Mouse (Mus musculus): ENCODE measurements around the gene Zfp683. TPM values are rescaled to one million over a fixed set of nuclear protein-coding genes. Genes with fewer than 3 reads are reported as not detected.

The Zfp683 gene
- total RNA-seq, 2 experiments from 2014 or later = not detected

- intact Hi-C loops (cut with DNase I) = loop anchor here (2.0 kb wide), 1 partner anchor 51 kb away; no protein-coding TSS in a partner anchor
- no peak for DNase-seq (ENCODE audit: low spot score in 2 of 2)
Measured at GRCm38 (mm10) chr4:134087412-134087811, 33.8 kb downstream of the Zfp683 start.

DNA sequence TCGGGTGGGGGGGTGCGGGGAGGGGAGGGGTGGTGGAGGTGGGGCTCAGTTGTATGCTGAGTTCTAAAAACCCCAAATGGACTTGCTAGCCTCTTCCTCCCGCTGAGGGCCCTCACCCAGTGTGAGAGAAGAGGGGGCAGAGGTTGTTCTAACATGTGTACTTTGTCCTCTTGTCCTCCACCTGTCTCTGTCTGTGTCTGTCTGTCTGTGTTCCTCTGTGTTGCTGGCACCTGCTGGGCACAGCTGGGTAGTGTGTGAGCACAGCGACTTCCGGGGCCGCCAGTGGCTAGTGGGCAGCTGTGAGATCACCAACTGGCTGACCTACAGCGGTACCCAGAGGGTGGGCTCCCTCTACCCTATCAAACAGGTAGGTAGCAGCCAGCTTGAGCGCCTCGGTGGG, 35.4 kb downstream of the Zfp683 start:
- no peak for DNase-seq (ENCODE audit: low spot score in 2 of 2)
- intact Hi-C loops (cut with DNase I) = no loop called here

DNA sequence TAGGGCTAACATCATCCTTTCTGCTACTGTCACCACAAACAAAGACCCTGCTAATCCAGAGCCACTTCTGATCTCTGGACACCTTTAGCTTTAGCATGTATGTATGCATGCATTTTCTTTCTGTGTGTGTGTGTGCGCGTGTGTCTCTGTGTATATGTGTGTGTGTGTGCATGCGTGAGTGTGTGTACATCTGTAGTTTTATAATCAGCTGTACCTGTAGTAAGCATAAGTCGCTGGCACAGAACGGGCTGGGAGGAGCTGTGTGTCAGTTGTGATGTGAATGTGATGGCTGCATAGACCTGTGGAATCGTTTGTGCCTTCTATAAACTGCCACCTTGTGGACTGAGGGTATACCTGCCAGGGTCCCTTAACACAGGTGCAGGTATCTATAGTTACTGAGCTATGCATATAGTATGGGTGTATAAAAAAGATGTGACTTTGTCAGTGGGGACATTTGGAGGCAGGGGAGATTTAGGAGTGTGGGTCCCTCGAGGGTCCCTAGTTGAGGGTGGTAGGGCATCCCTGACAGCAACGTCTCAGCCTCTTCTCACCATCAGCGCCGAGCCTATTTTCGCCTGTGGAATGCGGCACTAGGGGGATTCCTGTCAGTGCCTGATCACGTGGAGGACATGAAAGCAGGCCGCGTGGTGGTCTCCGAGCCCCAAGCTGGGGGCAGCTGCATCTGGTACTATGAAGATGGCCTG, 37.0 kb downstream of the Zfp683 start:
- intact Hi-C loops (cut with DNase I) = no loop called here
- no peak for DNase-seq (ENCODE audit: low spot score in 2 of 2)

DNA sequence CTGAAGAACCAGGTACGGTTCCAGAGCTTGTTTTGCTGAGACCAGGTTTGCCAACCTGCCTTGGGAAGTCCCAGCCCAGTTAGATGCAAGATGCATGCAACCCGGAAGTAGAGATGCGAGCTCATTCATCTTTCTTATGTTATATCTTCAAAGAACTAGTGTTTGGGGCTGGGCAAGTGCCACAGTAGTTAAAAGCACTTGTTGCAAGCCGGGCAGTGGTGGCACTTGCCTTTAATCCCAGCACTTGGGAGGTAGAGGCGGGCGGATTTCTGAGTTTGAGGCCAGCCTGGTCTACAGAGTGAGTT, 37.5 kb downstream of the Zfp683 start:
- intact Hi-C loops (cut with DNase I) = no loop called here
- DNase-seq (ENCODE audit: low spot score in 2 of 2) = no peak

- DNase-seq (ENCODE audit: low spot score in 2 of 2) = no peak
- intact Hi-C loops (cut with DNase I) = no loop called here
Measured at GRCm38 (mm10) chr4:134092382-134093288, 39.0 kb downstream of the Zfp683 start.

DNA sequence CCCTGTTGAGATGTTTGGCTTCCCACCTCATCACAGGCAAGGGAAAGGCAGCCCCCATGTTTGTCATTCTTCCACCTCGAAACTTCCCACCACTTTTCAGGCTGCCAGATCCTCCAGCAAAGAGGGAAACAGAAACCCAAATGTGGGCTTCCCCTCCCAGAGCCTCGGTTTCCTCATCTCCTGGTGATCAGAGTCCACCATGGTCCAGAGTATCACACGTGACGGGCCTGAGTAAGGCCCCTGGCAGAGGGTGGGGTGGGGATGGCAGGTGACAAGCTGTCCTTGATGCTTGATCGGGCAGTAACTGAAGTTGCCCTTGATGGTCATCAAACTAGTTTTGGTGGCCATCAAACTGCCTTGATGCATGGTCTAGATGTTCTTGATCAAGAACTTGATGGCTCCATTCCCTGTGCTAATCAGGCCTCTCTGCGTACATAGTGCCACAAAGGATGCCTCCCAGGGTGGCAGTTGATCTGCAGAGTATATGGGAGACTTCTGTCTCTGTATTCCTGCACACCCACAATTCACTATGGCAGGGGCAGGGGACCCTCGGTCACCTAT, 40.4 kb downstream of the Zfp683 start:
- DNase-seq (ENCODE audit: low spot score in 2 of 2) = no peak
- intact Hi-C loops (cut with DNase I) = no loop called here

DNA sequence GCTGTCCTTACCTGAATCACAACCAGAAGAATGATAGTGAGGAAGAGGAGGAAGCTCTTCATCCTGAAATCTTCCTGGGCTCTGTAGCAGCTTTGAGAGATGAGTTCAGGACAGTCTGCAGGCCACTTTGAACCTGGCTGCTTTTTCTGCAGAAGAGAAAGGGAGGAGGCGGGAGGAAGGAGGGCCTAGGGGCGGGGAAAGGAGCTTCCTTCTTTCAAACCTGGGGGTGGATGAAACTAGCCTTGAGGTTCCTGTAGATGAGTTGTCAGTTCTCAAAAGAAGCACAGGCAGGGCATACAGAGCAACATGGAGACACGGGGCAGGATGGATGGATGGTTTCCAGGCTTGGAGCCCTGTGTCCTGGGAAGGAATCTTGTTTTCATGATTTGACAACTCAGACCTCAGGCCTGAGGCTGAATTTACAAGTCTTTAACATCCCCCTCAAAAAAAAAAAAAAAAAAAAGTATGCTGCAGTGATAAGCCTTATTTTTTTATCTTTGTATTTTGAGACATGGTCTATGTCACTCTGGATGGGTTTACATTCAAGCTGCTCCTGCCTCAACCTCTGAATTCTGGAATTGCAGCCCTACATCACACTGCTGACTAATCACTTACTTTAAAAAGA, 41.4 kb downstream of the Zfp683 start, which contains the start of gene Cd52:
TSS of gene Cd52 (minus strand) at position 160 of the 625 bp plus-strand sequence.
- no peak for DNase-seq (ENCODE audit: low spot score in 2 of 2)
- intact Hi-C loops (cut with DNase I) = no loop called here

DNA sequence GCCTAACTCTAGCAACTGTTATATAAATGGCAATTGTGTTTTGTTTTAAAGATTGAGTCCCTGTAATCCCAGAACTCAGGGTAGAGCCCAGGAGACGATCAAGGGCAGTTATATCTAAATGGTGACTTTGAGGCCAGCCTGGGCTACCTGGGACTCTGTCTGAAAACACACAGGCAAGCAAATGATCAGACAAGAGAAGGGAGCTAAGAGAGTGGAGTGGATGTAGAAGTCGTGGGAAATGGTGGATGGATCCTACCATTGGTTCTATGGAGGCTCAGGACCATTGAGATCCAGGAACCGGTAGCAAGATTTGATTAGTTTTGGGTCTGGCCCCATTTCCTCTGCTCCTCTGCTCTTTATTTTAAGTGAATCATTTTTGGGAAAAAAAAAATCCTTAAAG, 42.5 kb downstream of the Zfp683 start:
- no peak for DNase-seq (ENCODE audit: low spot score in 2 of 2)
- intact Hi-C loops (cut with DNase I) = no loop called here

DNA sequence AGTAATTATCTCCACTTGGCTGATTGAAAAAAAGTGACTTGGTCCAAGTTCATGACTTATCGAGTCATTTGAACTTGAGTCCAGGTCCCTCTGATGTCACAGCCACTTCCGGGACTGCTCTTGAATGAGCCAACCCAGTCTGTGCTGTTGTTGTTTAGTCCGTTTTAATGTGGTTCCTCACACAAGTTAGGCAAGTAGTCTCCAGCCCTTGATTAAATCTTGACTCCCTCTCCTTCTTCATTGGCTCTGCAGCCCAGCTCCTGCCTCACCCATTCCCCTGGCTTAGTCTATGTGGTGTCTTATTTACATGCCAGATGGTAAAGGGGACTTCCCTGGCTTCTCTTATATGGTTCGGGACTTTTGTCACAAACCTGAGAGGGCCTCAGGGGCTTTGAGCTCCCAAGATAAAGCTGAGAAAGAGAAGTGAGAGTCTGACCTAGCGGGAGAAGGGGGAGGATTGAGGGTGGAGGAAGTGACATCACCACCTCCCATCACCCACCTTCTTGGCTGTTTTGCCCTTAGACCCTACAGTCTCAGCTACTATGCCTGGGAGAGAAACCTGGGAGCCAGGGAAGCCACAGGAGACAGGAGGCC, 43.5 kb downstream of the Zfp683 start:
- intact Hi-C loops (cut with DNase I) = no loop called here
- no peak for DNase-seq (ENCODE audit: low spot score in 2 of 2)

DNA sequence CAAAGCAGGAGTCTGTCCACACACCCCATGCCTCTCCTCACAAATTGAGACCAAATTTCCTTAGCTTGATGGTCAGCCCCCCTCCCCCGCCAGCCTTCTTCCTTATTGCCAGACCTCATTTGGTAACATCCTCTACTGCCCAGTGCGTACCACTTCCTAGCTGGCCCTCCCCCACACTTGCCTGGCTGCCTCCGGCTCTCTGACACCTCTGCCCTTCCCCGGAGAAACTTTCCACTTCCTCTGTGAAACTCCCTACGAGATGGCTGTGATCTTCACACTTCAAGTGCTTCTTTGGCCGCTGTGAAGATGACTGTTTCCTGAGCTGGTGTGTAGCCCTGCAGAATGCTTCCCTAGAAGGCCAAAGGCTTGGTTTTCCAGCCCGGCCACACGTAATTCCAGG, 45.0 kb downstream of the Zfp683 start:
- intact Hi-C loops (cut with DNase I) = no loop called here
- DNase-seq (ENCODE audit: low spot score in 2 of 2) = no peak

- no peak for DNase-seq (ENCODE audit: low spot score in 2 of 2)
- intact Hi-C loops (cut with DNase I) = no loop called here
Measured at GRCm38 (mm10) chr4:134100245-134100644, 46.6 kb downstream of the Zfp683 start.

DNA sequence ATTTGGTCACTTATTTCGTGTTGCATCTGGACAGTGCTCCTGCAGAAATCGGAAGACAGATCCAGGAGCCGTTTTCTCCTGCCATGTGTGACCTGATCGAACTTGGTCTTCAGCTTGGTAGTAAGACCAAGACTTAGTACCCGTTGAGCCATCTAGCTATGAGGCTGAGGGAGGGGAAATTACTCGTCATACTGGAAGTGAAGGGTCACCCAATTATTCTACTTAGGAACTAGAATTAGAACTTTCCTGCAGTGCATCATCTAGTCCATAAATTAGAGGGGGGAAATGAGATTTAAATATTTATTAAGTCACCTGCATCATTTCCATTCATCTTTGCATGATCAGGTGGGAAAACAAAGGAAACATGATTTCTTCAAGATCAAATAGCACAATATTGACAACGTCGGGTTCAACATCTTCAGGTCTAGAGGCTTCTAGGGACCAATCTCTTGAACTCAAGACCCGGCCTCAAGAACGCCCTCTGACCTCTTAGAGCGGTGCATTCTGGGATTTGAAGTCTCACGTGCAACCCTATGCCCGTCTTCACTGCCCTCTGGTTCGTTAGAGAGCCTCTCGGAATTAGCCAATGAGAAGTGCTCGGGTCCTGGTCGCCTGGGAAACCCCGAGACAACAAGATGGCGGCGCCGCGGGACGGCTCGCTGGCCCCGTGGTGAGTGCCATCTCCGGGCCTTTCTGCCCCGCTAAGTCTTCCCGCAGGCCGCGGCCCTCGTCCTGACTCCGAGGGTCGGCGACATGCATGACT, 48.5 kb downstream of the Zfp683 start, which contains the start of gene Ubxn11:
TSS of gene Ubxn11 (plus strand) at position 592 of the 763 bp plus-strand sequence.
- intact Hi-C loops (cut with DNase I) = no loop called here
- peak; percentile 91 to 93 for DNase-seq (ENCODE audit: low spot score in 2 of 2)

DNA sequence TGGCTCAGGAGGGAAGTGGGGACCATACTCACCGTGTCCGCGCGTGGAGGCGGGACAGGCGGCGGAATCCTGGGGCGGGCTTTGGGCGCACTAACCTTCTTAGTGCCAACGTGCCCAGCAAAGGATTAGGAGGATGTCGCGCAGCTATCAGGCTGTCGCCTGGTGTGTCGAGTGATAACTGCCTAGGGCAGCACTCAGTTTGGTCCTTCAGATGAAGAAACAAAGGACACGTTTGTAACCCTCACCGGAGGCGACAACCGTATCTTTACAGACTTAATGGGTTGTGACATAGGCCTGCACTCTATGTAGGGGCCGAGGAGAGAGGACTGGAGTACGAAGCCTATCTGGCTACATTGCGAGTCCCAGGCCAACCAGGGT, 49.1 kb downstream of the Zfp683 start:
- intact Hi-C loops (cut with DNase I) = no loop called here
- DNase-seq (ENCODE audit: low spot score in 2 of 2) = no peak

- DNase-seq (ENCODE audit: low spot score in 2 of 2) = no peak
- intact Hi-C loops (cut with DNase I) = no loop called here
Measured at GRCm38 (mm10) chr4:134106105-134106504, 52.5 kb downstream of the Zfp683 start.

DNA sequence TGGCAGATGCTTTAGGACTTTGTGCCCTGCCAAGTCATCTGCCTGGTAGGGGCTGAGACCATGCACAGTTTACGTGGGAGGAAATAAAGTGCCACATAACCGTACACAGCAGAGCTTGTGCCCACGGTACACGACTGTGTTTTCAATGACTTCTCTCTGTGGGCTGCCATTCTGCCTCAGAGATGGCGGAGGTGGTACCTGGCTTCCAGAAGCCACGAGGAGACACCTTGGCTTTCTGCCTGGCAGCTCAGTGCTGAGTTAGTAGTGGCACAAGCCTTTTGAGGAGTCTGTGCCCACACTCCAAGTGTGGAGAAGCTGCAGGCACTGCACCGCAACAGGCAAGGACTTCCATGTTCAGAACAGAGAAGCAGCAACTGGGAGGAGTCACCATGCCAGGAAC, 54.1 kb downstream of the Zfp683 start:
- peak; percentile 68 to 76 for DNase-seq (ENCODE audit: low spot score in 2 of 2)
- intact Hi-C loops (cut with DNase I) = no loop called here

DNA sequence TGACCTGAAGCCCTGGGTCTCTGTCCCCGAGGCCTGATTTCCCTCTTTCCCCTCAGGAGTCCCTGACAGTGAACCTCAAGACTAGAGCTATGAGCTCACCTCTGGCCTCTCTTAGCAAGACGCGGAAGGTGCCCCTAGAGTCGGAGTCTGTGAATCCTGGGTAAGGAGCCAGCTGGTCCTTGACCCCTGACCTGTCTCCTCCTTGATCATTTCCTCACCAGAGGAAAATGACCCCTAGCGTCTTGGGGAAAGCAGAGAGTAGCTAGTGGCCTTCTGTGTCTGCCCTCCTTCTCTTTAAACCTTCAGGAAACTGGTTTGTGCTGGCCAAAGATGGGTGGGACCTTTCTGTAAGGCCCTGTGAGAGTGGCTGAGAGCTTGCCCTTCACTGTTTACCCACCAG, 54.6 kb downstream of the Zfp683 start:
- intact Hi-C loops (cut with DNase I) = no loop called here
- DNase-seq (ENCODE audit: low spot score in 2 of 2) = no peak

Measured in left cerebral cortex, postnatal 36 days (tissue).